Mouse (Mus musculus): ENCODE data around the gene Mxd3.

DNA sequence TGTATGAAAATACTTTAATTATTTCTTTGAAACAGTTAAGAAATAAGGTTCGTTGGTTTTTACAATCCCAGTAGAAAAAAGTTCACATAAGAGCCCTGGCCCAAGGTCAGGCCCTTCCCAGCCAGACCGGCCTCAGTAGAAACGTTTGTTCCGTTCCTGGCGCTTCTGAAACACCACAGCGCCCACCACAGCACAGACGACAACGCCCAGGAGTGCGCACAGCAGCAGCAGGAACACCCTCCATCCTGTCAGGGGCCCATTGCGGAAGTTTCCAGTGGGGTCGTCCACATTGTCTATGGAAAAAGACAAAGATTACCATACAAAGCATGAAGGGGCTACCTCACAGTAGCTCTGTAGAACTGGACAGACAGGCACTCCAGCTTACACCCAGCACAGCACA, 17.1 kb upstream of the Mxd3 start:
- no peak for TF ChIP-seq CTCF (IDR thresholded peaks at IDR 0.05; ENCODE audit: borderline replicate concordance, insufficient read depth, low read length)
- no peak for TF ChIP-seq POLR2A (IDR thresholded peaks at IDR 0.05; ENCODE audit: low read depth, low read length)

Measured in embryonic fibroblast, embryonic 13.5 days (primary cell).